Mouse (Mus musculus) skeletal muscle tissue, adult 2 months (tissue): ENCODE measurements at regions not wholly inside any gene's neighbourhood (a gene's known extent, or its start where the extent isn't known, plus 50 kb on each side); places are given as distances from the start of the nearest gene placed in this dataset.

ENCODE experiments used
- DNase-seq: peaks from one replicate; pipeline ENCODE4 v3.0.0-alpha.2; 2012; ENCODE audit warnings: low read depth, low spot score

GRCm38 (mm10) chr14:62057096-62057495, 235.3 kb upstream of the Rnaseh2b start:
- DNase-seq: no peak

DNA sequence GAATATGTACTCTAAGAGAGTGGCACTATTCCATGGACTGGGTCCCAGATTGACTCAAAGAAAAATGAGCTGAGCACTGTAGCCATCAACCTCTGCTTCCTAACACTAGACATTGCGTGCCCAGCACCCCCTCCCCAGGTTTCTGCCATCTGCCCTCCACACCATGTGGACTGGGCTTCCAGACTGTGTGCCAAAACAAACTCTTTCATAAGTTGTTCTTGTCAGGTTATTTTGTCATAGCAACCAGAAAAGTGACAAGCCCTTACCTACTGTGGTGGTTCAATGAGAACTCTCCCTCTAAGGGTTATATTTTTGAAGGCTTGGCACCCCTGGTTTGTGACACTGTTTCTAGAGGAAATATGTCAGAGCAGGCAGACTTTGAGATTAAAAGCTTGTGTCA, 234.3 kb upstream of the Rnaseh2b start:
- no peak for DNase-seq

- no peak for DNase-seq
These were observed 221.2 kb upstream of the Rnaseh2b start for GRCm38 (mm10) chr14:62071140-62071539.

GRCm38 (mm10) chr14:62084047-62084446, 208.3 kb upstream of the Rnaseh2b start:
- DNase-seq: peak; percentile 32

DNA sequence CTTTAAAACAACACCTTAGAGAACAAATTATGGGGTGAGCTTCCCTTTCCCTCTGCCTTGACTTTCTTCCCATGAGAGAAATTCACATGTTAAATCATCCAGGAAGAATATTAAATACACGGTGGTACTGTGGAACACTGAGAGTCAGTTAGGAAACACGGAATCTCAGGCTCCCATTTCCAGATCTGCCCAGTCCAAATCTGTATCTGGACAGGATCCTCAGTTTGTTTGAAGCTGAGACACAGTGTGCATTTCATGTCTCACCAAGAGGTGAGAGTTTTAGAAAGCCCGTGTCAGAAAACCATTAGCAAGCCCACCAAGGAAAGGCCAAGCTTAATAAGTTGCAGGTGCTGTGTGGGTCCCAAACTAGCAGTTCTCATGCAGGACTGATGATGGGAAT, 204.2 kb upstream of the Rnaseh2b start:
- DNase-seq: no peak

- DNase-seq: no peak
These were observed 174.9 kb upstream of the Rnaseh2b start for GRCm38 (mm10) chr14:62117532-62117931.

DNA sequence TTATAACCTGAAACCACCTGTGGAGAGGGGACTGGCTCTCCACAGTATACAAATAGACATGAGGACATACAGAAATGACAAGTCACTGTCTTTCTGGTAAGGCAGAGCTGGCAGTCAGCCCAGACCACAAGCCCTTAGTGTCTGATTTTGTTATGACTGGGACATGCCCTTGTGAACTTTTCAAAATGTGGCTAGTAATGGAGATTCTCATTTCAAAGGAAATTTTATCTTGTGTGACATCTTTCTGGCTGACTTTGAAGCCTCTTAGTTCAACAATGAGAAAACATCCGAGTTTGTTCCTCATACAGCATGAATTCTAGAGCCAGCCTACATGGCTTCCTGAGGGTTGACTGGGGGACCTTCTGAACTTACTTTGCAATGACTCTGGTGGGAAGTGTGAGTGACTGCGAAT, 173.8 kb upstream of the Rnaseh2b start:
- no peak for DNase-seq

GRCm38 (mm10) chr14:62128918-62129317, 163.5 kb upstream of the Rnaseh2b start:
- DNase-seq: no peak

GRCm38 (mm10) chr14:62132353-62132816, 160.0 kb upstream of the Rnaseh2b start:
- no peak for DNase-seq

- DNase-seq: no peak
These were observed 154.4 kb upstream of the Rnaseh2b start for GRCm38 (mm10) chr14:62137981-62138380.

DNA sequence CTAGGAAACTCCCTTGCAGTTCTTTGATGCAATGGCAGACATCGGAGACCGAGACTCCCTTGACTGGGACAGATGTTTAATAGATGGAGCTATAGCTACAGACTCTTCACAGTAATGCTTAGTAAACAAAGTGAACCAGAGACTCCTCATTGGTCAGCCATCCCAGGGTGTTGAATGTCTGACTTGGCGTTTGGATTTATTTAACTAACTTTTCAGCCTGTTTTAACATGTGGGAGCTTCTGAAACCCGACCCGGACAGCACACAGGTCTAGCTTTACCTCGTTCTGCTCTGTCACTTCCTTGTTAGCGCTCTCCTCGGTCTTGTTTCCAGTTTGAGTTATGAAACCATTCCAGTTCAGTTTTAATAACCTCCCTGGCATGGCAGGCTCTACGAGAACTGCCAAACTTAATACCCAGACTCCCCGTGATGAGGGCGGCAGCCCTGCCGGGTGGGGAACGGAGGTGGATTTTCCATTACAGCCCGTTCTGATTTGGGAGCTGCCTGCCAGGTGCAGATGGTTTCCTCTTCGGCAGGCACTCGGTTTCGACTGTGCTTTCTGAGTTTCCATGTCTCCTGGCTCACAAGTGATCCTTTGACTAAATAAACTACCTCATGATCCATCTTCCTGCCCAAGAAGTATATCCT, 147.9 kb upstream of the Rnaseh2b start:
- DNase-seq: peak; percentile 27

- no peak for DNase-seq
These were observed 135.2 kb upstream of the Rnaseh2b start for GRCm38 (mm10) chr14:62157038-62157716.

- no peak for DNase-seq
These were observed 132.7 kb upstream of the Rnaseh2b start for GRCm38 (mm10) chr14:62159690-62160089.

DNA sequence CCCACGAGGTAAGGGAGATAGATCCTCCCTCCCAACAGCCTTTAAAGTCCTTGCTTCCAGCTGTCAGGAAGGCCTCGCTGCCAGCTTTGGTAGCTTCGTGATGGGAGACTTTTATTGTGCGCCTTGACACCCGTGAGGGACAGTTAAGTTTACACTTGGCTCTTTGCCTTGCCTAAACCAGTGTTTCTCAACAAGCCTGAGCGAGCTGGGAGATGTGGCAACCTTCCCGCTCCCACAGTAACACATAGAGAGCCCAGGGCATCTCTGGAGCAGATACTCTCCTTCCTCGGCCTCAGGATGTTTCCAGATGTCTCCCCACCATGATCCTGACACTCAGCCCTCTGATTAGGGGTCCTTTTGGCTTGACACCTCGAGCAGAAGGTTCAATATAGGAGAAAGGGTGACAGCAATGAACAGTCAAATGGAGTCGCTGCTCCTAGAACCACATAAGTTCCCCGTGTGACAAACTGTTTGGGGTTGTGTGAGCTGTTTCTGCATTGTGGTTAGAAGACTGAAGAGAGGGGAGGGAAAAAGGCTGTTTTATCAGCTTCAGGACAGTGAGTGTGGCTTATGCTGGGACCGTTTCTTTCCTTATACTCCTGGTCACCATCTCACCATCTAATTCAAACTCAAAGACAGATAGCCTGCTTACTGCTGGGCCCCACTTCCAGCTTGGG, 129.1 kb upstream of the Rnaseh2b start:
- no peak for DNase-seq

GRCm38 (mm10) chr14:62164918-62165317, 127.5 kb upstream of the Rnaseh2b start:
- no peak for DNase-seq

DNA sequence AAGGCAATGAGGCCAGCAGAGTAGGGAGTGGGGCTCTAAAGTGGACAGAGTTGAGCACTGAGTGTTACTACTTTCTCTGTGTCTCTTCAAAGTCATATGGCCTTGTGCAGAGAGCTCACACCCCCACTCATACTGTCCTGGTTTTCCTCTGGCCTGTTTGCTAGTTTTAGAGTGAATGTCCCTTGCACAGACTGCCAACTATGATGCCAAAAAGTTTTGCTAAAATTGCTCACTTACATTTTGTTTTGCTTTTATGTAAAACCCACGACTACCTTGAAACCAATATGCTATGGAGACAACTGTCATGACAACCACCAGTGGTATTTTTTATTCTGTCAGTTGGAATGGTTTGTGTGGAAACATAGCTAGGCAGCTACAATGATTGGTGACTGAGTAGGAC, 126.4 kb upstream of the Rnaseh2b start:
- no peak for DNase-seq

- DNase-seq: no peak
These were observed 125.8 kb upstream of the Rnaseh2b start for GRCm38 (mm10) chr14:62166596-62166995.

DNA sequence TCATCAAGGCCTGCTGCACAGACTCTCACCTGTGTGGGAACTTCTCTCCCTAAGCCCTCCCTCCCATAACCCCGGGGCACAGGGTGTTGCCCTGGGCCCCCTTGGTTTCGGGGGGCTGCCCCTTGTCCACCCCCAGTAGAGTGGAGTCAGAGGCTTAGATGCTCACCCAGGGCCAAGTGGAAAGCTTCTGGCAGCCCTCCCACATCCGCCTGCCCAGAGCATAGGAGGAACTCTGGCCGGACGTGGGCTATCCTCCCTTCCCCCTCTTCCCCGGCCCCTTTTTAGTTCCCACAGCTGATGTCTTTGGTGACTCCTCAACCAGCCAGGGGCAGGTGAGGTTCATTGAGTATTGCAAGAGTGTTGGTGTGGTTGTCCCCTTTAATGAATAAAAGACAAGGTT, 125.3 kb upstream of the Rnaseh2b start:
- DNase-seq: no peak

DNA sequence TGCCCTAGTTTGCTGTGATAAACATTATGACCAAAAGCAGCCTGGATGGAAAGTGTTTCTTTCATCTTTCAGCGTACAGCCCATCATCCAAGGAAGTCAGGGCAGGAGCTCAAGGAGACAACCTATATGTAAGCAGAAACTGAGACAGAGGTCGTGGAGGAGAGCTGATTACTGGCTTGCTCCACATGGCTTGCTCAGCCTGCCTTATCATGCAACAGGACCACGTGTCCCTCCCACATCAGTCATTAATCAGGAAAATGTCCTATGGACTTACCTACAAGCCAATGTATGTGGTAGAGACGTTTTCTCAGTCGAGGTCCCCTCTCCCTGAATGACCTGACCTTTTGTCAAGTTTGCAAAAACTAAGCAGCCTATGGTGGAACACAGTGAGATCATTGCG, 123.7 kb upstream of the Rnaseh2b start:
- DNase-seq: no peak

- DNase-seq: no peak
These were observed 122.0 kb upstream of the Rnaseh2b start for GRCm38 (mm10) chr14:62170385-62170784.

- no peak for DNase-seq
These were observed 120.9 kb upstream of the Rnaseh2b start for GRCm38 (mm10) chr14:62171256-62172047.
